Mouse (Mus musculus) erythroblast, embryonic 14.5 days (primary cell): ENCODE data around the gene Cnst. TPM values are rescaled to one million over a fixed set of nuclear protein-coding genes. Genes with fewer than 3 reads are reported as not detected.

ENCODE experiments used
- H3K27me3 ChIP-seq: 2 replicates; pipeline ENCODE4 v1.6.1; 2012; ENCODE audit warnings: inconsistent platforms; ENCODE audit not compliant: control insufficient read depth
- H3K36me3 ChIP-seq: 2 replicates; pipeline ENCODE4 v1.6.1; 2012; ENCODE audit warnings: mild to moderate bottlenecking, inconsistent platforms; ENCODE audit not compliant: control insufficient read depth
- H3K4me1 ChIP-seq: 2 replicates; pipeline ENCODE4 v1.6.1; 2012; ENCODE audit warnings: inconsistent platforms; ENCODE audit not compliant: control insufficient read depth
- H3K4me3 ChIP-seq: replicated peaks from 2 replicates; pipeline ENCODE3; 2012; ENCODE audit warnings: moderate library complexity, mild to moderate bottlenecking, inconsistent platforms
- H3K9me3 ChIP-seq: 2 replicates; pipeline ENCODE4 v1.6.1; 2012; ENCODE audit warnings: low read length, inconsistent platforms, mixed read lengths; ENCODE audit not compliant: control insufficient read depth
- GATA1 ChIP-seq: IDR thresholded peaks from 2 replicates; pipeline ENCODE4 v1.6.1; 2012; ENCODE audit warnings: low read length, inconsistent platforms, mixed read lengths
- TAL1 ChIP-seq: IDR thresholded peaks from 3 replicates; pipeline ENCODE4 v1.6.1; 2012; ENCODE audit warnings: low read length, inconsistent platforms, mixed read lengths
- polyA plus RNA-seq: library from polyadenylated mRNA; stranded (reverse); fragments of >175 nt; gene quantifications from 2 replicates; pipeline ENCODE4 v1.2.3, GENCODE M21; 2012

Cnst gene
- polyA plus RNA-seq, 1 experiment, result 1.8 TPM

GRCm38 (mm10) chr1:179584220-179584619 is 38.0 kb downstream of the Cnst start:
- TF ChIP-seq TAL1, result no peak
- Histone ChIP-seq H3K4me3 (no peak overlapping the region), H3K4me1 (peaks cover 42% of the 10 kb centered on the region), H3K27me3 (no peaks in the 10 kb centered on the region), H3K36me3 (peaks cover 41% of the 10 kb centered on the region), H3K9me3 (no peaks in the 10 kb centered on the region)

DNA sequence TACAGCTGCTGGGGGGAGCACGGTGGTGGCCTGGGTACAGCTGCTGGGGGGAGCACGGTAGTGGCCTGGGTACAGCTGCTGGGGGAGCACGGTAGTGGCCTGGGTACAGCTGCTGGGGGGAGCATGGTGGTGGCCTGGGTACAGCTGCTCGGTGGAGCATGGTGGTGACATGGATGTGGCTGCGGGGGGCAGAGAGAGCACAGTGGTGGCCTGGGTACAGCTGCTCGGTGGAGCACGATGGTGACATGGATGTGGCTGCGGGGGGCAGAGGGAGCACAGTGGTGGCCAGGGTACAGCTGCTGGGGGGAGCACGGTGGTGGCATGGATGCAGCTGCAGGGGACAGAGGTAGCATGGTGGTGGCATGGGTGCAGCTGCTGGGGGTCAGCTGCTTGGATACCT is 39.5 kb downstream of the Cnst start:
- TF ChIP-seq TAL1 (no peak), GATA1 (no peak)
- Histone ChIP-seq H3K9me3 (no peaks in the 10 kb centered on the region), H3K36me3 (peaks cover 27% of the 10 kb centered on the region), H3K4me3 (no peak overlapping the region), H3K4me1 (peaks cover 28% of the 10 kb centered on the region), H3K27me3 (no peaks in the 10 kb centered on the region)

GRCm38 (mm10) chr1:179586430-179587095 is 40.4 kb downstream of the Cnst start:
- H3K9me3 ChIP-seq, result no peaks in the 10 kb centered on the region
- peaks cover 24% of the 10 kb centered on the region for H3K4me1 ChIP-seq
- no peaks in the 10 kb centered on the region for H3K27me3 ChIP-seq
- no peak overlapping the region for H3K4me3 ChIP-seq
- peaks cover 17% of the 10 kb centered on the region for H3K36me3 ChIP-seq
- no peak for TF ChIP-seq GATA1
- TF ChIP-seq TAL1, result no peak

DNA sequence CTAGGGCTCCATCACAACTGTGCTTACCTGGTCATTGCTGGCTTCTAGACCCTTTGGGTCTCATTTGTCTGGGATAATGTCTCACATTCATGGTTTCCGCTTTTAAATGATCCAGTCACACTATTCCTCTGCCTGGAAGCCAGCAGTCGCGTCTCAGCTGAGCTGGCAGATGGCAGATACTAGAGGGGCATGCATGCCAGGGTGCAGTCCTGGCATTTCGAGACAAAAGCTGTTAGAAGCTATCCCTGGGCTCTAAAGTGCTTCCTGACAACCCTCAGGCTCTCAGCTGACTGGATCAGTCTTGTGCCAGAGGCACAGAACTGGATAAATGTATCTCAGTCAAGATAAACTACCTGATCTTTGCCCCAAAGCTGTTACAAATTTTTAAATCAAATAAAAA is 42.1 kb downstream of the Cnst start:
- Histone ChIP-seq H3K9me3 (no peaks in the 10 kb centered on the region), H3K27me3 (no peaks in the 10 kb centered on the region), H3K36me3 (peaks cover 21% of the 10 kb centered on the region), H3K4me3 (no peak overlapping the region), H3K4me1 (peaks cover 10% of the 10 kb centered on the region)
- TF ChIP-seq GATA1, result no peak
- no peak for TF ChIP-seq TAL1

DNA sequence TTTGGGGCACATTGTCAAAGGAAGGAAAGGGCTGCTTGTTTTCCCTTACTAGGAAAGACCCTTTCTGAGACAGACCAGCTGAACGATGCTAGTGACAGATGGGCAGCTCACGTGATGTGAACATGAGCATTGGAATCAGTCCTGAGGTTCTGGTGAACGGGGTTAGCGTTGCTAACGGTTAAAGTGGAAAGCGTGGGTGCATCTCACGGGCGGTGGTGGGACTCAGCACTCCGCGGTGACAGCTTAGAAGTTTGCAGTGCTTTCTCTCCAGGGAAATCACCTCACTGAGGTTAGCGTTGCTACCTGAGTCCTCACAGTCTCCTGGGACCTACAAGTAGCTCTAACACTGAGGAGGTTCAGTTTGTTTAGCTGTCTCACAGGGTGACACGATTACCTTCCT is 45.5 kb downstream of the Cnst start:
- H3K4me3 ChIP-seq, result no peak overlapping the region
- H3K36me3 ChIP-seq, result peaks cover 34% of the 10 kb centered on the region
- H3K27me3 ChIP-seq, result no peaks in the 10 kb centered on the region
- no peaks in the 10 kb centered on the region for H3K9me3 ChIP-seq
- no peaks in the 10 kb centered on the region; the same call in 1 of the 2 replicates for H3K4me1 ChIP-seq
- no peak for TF ChIP-seq TAL1
- no peak for TF ChIP-seq GATA1

- Histone ChIP-seq H3K4me3 (no peak overlapping the region), H3K4me1 (no peaks in the 10 kb centered on the region; the same call in 1 of the 2 replicates), H3K36me3 (peaks cover 38% of the 10 kb centered on the region), H3K27me3 (no peaks in the 10 kb centered on the region), H3K9me3 (no peaks in the 10 kb centered on the region)
- TF ChIP-seq GATA1 (no peak), TAL1 (no peak)
Observed at GRCm38 (mm10) chr1:179592143-179592542, 46.0 kb downstream of the Cnst start.

GRCm38 (mm10) chr1:179592972-179593371 is 46.8 kb downstream of the Cnst start:
- Histone ChIP-seq H3K36me3 (peaks cover 39% of the 10 kb centered on the region), H3K4me1 (no peaks in the 10 kb centered on the region; the same call in 1 of the 2 replicates), H3K4me3 (no peak overlapping the region), H3K27me3 (no peaks in the 10 kb centered on the region), H3K9me3 (no peaks in the 10 kb centered on the region)
- no peak for TF ChIP-seq TAL1

DNA sequence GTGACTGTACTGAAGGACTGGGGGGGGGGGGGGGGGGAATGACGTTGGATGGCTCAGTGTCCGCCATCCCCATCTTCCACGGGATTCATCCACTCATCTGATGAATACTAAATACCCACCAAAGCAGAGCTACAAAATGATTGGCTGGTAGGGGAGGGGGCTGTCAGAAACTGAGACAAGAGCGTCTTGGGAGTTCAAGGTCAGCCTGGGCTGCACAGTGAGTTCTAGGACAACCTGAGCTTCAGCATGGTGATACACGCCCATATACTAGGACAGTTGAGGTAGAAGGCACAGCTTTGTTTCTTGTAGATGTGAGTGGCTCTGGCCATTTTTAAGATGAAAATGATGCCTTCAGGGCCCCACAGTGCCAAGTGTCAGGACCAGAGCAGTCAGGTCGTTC is 52.2 kb downstream of the Cnst start:
- peaks cover 48% of the 10 kb centered on the region for H3K36me3 ChIP-seq
- no peak overlapping the region for H3K4me3 ChIP-seq
- H3K9me3 ChIP-seq, result no peaks in the 10 kb centered on the region
- no peaks in the 10 kb centered on the region for H3K4me1 ChIP-seq
- TF ChIP-seq TAL1 (no peak), GATA1 (no peak)
- H3K27me3 ChIP-seq, result no peaks in the 10 kb centered on the region

DNA sequence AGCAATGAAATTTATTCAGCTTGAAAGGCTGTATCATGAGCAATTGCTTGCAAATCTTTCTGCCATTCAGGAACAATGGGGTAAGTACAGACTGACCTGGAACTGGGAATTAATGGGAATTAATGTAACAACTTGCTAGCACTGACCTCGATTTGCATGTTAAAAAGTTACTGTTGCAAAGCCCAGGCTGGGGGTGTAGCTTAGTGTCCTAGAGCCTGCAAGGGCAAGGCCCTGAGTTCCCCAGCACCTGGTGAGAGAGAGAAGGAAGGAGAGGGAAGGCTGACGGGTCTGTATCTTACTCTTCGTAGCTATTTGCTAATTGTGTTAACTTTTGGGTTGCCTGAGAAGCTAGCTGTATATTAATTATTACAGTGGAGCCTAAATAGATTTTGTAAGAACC is 58.4 kb downstream of the Cnst start:
- Histone ChIP-seq H3K4me1 (no peaks in the 10 kb centered on the region; the same call in 1 of the 2 replicates), H3K36me3 (peaks cover 64% of the 10 kb centered on the region), H3K9me3 (no peaks in the 10 kb centered on the region), H3K4me3 (no peak overlapping the region), H3K27me3 (no peaks in the 10 kb centered on the region)
- TF ChIP-seq GATA1 (no peak), TAL1 (no peak)
